Mouse (Mus musculus) monocyte, adult 5-6 weeks (primary cell): ENCODE measurements around the gene Pcyt1a. TPM values are rescaled to one million over a fixed set of nuclear protein-coding genes. Genes with fewer than 3 reads are reported as not detected.

ENCODE experiments used
- ATAC-seq: fragments of 153-309, 156-312 bp; replicated peaks from 2 replicates; pipeline ENCODE4 v1.8.0; 2017; ENCODE audit warnings: mild to moderate bottlenecking; ENCODE audit not compliant: low TSS enrichment, insufficient number of reproducible peaks, severe bottlenecking, poor library complexity, low FRiP score
- total RNA-seq: library from RNA; stranded (forward); fragments of 200-1000, 200-491, 200-594 nt; gene quantifications from 3 replicates; pipeline ENCODE4 v1.2.3, GENCODE M21; 2017

The Pcyt1a gene
- total RNA-seq: 58.4 to 78.2 TPM (median 76.1 TPM) in 3 replicates

DNA sequence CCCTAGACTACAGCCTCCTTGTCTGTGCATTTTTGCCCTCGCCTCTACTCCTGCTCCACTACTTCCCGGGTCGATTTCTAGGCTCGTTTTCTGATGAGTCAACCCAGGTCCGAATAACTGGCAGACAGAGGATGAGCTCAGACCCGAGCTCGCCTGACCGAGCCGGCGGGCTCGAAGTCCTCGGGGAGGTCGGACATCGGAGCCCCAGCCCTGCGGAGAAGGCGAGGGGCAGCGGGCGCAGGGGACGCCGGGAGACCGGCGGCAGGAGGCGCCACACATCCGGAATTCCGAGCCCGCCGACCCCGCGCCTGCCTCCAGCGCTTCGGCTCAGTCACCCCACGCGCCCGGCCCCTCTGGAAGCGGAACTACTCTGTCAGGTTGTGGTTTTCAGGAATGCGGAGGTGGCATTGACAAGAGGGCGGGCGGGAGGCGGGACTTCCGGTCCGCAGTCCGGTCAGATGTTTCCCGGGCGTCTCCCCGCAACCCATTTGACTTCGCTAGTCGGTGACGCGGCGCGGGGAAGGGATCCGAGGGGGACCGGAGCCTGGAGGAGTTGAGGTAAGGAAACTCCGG lies at the start of gene Pcyt1a:
Gene Pcyt1a, plus strand, starts transcription at position 448 of the 573 bp plus-strand sequence.
- peak; percentile 78 for ATAC-seq

DNA sequence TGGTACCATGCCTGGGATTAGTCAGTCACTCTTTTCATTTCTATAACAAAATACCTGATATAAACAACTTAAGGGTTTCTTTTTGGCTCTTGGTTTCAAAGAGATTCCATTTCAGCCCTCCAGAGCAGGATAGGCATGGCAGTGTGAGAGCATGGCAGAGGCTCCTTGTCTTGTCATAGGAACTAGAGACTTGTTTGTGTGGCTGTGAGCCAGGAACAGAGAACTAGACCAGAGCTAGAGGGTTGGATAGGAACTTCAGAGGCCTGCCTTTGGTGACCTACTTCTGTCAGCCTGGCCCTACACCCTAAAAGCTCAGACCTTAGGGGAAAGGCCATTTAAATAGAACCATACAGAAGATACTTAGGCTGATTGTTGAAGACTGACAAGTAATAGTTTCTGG lies 47.8 kb upstream of the Pcyt1a start:
- no peak for ATAC-seq

DNA sequence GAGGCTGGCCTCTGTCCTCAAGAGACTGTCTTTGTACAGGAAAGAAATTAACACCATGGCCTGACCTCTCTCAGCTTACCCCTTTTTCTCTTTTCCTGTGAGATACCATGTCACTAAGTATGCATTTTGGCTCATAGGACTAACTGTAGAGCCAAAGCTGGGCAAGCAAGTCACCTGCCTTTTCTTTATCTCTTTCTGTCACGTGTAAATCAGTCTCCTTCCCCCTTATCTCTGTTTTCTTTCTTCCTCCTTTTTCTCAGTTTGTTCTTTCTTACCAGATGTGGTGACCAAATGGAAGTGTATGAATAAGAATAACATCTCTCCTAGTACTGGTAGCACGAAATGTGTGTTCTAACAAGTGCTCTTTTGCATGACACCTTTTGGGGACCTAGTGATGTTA lies 45.8 kb upstream of the Pcyt1a start:
- ATAC-seq: no peak

DNA sequence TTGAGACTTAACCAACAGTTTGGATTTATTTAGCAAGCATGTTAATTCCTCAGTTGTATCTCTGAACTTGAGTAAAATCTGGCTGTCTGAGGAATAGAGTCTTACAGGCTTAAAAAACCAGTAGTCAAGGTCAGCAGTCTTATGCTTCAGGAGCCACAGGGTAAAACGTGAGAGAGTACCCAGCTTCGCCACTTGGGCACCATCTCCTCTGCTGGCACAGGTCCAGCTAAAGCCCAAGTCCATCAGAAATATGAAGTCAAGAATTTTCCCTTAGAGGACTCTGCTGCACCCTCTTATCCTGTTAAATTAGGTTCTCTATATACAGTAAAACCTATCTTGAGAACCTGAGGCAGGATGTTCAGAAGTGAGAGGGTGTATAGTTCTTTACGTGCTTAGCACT lies 43.9 kb upstream of the Pcyt1a start:
- no peak for ATAC-seq

DNA sequence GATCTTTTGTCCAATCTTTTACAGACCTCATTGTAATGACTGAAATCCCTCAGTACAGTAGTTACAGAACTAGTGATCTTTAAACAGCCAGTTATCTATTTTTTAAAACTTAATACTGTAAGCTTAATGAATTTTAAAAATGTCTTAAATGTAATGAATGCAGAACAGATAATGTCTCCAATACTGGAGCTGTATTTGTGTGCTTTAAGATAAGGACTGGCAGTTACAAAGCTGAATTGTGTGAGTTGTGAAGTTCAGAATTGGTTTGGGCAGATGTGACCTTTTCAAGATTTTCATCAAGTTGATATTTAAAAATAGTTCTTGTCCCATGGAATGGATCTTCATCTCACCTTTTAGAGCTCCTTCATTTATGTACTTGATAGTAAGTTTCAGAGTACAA lies 41.7 kb upstream of the Pcyt1a start:
- no peak for ATAC-seq

DNA sequence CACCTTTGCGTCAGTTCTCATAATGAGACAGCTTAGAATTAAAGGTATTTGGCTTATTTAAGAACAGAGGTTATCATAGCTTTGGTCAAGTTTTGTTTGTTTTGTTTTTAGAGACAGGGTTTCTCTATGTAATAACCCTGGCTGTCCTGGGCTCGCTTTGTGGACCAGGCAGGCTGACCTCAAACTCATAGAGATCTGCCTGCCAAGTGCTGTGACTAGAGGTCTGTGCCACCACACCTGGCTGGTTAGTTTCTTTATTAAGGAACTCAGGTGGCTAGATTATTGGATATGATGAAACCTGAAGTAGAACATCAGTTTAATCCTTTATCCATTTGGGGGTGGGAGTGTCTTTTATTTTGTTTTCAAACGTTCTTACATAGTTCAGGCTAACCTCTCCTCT lies 40.9 kb upstream of the Pcyt1a start:
- ATAC-seq: no peak

DNA sequence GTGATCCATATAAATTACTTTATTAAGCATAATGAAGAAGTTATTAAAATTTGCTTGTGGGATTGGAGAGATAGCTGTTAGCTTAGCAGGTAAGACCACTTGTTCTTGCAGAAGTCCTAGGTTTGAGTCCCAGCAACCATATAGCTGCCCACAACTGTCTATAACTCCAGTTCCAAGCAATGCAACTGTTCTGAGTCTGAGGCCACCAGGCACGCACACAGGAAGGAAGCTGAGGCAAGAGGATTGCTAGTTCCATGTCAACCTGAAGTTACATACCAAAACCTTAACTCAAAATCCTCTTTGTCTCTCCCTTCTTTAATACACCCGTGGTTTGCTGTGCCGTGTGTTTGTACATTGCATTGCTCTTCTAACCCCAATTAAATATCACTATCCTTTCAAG lies 39.8 kb upstream of the Pcyt1a start:
- ATAC-seq: no peak

DNA sequence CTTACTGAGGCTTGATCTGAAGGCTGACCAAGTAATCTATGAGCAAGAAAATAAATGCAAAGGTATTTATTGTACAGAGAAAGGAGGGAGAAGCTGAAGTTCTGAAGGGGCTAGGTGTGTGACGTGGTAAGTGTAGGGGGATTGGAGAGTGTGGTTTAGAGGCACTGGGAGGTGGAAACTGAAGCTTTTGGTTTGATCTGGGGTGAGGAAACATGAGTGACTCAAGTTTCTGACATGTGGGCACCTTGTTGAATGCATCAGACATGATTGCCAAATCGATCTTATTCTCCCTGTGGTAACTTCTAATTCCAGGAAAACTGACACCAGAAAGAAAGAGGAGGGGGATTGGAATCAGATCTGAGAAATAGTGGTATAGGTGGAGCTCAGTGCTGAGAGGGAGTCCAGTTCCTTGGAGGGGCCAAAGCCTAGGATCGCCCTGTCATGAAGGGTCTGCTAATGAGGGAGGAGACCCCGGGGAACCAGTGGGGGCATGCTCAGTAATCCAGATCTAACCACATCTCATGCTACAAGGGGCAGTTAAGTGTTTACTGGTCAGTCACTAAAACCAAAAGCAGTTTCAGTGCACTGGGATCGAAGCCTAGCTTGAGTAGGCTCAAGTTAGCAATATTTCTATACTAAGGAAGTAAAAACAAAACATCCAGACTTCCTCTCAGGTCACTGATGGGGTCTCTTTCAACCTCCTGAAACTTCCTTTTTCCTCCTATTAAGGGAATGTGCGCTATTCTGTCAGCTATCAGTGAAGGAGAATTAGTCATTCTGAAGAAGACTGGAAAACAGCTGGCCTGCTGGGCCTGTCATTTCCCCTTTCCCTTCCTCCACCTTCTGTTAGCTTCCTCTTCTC lies 34.8 kb upstream of the Pcyt1a start:
- no peak for ATAC-seq

DNA sequence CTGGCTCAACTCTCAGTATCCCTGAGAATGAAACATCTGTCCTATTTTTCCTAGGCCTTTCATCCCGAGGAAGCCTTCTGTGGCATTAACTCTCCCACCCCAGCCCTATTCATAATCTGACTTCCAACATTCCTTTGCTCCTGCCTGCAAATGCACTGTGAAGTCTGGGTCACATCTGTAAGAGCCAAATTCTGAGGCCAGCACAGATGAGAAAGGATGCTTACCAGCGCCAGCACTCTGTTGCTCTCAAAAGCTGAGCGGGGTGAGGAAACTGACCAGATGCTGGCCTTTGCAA lies 34.2 kb upstream of the Pcyt1a start:
- ATAC-seq: no peak

DNA sequence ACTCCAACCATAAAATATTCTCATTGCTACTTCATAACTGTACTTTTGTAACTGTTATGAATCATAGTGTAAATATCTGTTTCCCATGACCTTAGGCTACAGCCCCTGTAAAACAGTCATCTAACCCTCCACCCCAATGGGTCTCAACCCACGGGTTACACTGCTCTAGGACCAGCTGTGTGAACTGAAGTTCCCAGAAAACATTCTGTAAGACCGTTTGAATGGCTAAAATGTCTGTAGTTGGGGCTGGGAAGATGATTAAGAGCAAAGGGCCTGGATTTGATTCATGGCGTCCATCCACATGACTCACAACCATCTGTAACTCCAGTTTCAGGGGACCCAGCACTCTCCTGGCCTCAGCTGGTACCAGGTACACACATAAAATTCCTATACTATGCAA lies 32.5 kb upstream of the Pcyt1a start:
- ATAC-seq: no peak

DNA sequence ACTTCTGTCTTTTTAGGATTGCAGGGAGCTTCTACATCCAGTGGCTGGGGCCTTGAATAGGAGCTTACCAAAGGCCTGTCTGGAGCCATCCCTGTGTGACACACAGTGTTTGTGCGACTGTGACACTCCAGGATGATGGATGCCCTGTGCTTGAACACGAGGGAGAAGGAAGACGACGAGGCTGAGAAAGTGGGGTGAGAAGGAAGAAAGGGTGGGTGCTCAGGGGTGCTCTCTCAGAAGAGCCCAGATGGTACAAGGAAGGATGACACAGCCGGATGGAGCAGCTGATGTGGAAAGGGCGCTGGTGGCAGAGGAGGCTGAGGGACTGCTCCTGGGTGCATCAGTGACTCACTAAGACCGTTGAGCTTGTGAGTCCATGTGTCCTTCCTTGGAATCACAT lies 30.5 kb upstream of the Pcyt1a start, which contains the start of gene Tm4sf19:
Gene Tm4sf19, plus strand, starts transcription at position 240 of the 400 bp plus-strand sequence.
- no peak for ATAC-seq

DNA sequence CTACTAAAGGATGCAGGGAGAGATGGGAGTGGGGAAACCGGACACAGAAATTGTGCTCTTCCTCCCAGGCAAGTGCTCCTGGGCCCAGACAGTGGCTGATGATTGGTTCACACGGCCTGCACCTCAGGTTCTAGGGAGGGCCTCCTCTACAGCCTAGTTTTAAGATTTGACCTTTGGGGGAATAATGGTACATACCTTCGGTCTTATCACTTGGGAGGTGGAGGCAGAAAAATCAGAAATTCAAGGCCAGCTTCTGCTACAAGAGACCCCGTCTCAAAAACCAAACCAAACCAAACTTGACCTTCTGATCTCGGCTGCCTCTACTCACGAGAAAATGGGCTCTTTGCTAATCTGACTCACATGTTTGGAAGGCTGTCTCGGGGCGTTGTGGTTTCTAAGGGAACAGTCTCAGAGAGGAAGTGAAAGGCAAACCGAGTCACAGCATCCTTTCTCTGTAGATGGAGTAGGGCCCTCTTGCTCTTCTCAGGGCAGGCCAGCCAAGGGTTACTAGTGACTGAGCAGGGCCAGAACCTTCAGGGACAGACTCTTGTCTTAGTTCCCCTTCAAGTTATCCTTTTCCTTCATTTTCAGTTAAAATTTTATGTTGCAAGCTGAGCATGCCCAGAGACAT lies 29.3 kb upstream of the Pcyt1a start:
- ATAC-seq: peak; percentile 94

DNA sequence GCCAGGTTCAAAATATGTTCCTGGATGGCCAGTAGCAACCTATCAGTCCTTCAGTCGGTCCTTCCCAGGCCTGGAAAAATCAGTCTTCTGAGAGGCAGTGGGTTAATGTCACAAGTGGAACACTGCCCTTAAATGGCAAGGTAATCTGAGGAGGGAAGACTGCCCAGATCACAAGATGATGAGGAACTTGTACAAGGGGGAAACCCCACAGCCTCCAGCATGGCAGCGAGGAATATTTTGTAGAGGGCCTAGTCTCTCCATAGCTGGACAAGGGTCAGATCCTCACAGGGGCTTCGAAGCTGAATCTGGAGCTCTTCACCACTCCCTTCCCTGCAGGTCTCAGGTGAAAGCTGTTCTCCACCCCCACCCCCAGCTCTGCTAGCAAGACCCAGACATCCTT lies 27.9 kb upstream of the Pcyt1a start:
- ATAC-seq: peak; percentile 68; the same call in 1 of the 2 replicates

DNA sequence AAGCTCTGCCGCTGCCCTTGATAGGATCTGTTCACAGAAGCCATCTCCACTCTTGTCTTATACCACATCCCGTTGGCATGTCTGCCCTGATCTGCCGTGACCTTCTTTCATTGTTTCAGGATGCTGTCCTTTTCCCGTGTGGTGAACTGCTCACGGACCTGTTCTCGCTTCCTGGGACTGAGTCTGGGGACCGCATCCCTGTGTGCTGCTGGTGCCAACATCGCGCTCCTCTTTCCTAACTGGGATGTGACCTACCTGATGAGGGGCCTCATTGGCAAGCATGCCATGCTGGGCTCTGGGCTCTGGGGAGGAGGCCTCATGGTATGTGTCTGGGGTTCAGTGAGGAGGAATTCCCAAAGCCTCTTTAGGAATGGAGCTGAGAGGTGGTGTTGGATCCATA lies 25.0 kb upstream of the Pcyt1a start:
- no peak for ATAC-seq

DNA sequence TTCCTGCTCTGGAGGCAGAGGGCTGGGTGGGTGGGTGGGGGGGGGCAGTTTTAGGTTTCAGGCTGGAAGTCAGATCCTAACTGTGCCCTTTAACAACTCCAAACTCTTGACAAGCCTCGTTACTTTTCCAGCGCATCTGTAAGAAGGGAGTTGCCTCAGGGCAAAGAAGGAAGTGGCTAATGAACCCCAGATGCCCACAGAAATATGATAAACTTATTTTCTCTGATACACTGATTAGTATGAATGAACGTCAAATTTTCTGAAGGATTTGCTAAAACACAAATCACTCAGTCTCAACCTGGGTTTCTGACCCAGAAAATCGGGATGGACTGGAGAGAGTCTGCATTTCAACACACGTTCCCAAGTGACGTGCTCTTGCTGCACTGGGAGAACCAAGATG lies 24.1 kb upstream of the Pcyt1a start:
- no peak for ATAC-seq

DNA sequence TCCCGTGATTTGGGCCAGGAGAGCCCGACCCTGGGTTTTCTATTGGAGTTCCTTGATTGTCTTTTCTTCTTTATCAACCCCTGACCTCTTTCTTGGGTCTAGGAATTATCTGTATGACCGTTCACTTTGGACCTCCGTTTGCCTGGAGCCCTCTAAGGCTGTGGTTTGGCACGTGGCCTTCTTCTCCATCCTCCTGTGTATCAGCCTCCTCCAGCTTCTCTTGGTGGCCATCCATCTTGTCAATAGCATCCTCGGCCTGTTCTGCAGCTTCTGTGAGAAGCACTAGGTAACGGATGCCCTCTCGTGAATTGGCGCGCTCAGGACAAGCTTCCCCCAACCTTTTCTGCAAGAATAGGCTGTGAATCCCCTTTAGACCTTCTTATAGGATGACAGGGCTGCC lies 23.0 kb upstream of the Pcyt1a start:
- ATAC-seq: no peak

DNA sequence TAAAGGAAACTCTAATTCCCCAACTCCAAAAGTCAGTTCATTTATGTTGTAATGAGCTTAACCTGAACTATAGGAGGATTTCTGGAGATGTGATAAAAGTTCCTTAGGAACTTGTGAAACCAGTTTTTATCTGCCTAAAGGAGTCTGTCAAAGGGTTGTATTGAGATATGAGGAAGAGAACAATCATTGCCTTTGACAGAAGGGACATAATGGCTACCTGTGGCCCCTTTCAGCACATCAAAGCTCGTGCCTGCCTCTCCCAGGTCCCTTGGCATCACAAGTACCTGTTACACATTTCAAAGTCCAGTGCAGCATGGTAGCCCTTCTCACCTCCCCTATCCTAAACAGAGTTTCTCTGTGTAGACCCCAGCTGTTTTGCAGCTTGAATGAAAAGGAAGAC lies 13.3 kb upstream of the Pcyt1a start:
- ATAC-seq: no peak

DNA sequence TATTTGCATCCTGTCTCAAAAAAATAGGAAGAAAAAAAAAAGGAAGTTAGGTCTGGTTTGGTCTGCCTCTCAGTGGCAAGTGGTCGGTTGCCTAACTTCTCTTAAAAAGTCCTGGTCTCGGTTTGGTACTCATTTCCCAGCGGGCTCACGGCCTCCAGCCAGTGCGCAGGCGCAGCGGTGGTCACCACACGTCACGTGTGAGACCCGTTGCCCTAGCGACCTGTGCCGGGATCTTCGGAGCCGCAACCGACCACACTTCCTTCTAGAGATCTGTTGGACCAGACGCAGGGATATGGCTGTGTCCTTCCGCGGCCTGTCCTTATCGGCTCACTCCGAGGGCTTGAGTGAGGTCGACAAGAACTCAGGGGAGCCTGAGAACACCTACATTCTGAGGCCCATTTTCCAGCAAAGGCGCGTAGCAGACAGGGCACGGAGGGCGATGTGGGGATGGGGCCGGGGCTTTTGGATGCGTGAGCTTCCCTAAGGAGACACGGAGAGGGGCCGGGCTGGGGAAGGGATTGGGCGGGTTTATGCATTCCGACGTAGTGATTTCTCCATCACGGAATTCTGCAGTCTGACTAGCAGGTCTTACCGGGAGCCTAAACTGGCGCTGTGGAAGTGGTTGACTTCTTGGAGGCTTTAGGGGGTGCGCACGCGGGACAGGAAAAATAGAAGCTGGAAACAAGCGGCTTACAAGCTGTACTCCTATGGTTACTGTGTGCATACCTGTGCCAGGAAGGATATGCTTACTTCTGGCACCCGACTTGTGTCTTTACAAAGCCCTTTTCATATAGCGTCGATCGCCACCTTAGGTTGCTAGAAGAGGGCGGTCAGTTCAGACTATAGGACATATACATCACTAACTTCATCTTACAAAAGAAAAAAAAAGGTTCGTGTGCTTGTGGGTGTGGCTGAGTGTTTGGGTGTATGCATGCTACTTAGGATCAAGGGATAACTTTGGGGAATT lies 10.9 kb upstream of the Pcyt1a start, which contains the start of gene Tctex1d2:
Gene Tctex1d2, plus strand, starts transcription at position 186 of the 967 bp plus-strand sequence.
- ATAC-seq: peak; percentile 95

DNA sequence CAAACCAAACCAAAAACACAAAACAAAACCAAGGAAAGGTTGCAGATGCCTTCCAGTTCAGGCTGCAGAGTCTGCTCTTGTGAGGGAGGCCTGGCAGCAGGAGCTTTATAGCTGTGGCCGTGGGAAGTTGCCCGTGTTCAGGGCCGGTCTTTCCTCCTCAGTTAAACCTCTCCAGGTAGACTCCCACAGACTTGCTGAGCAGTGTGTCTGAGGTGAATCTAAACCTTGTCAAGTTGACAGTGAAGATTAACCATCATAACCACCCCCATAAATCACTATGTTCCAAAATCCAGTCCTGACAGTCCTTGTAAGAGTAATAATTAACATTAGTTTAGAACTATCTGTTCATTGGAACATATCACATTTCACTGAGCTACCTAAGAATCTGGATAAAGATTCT lies 3.2 kb upstream of the Pcyt1a start:
- ATAC-seq: no peak
